Mouse (Mus musculus) Patski (cell line): ENCODE results near the gene Mtss1l. TPM values are rescaled to one million over a fixed set of nuclear protein-coding genes. Genes with fewer than 3 reads are reported as not detected.
"Not testable (repeated sequence)": the region's sequence is repeated elsewhere in the genome, so short reads cannot be mapped to it uniquely, and the experiment has no call there.

Experiments
- ATAC-seq: fragments of 100-300 bp; one replicate; pipeline ENCODE4 v1.8.0; 2021
- CTCF ChIA-PET: fragments of 350-600 bp; sonication (Branson Sonifier 250); formaldehyde crosslinking; loops from one replicate; lab custom pipeline; 2022; ENCODE audit warnings: inconsistent platforms; lab: Charles Lee
- POLR2A ChIA-PET: fragments of 350-600 bp; sonication (Branson Sonifier 250); formaldehyde crosslinking; loops from one replicate; lab custom pipeline; 2022; ENCODE audit warnings: antibody characterized with exemption, inconsistent platforms; lab: Charles Lee
- DNase-seq: peaks from one replicate; pipeline ENCODE4 v3.0.0-alpha.2; 2011; ENCODE audit warnings: low read depth, low spot score
- H3K27me3 ChIP-seq: fragments of 371-371 bp; one replicate; pipeline ENCODE4 v1.5.1; 2021
- CTCF ChIP-seq: fragments of 100-300 bp; IDR thresholded peaks from one replicate; pipeline ENCODE4 v1.5.1; 2021
- in situ Hi-C: fragments of 300-500 bp; cut with MboI; formaldehyde crosslinking; loops from 3 replicates; pipeline ENCODE4 v1.11.1; 2018; ENCODE audit warnings: low pct_unique_long_range_greater_than_20kb, mixed read lengths
- polyA plus RNA-seq: library from polyadenylated mRNA; unstranded; gene quantifications from one replicate; pipeline ENCODE4 v1.2.3, GENCODE M21; 2021

Gene Mtss1l
- polyA plus RNA-seq, 1 experiment from 2014 or later = 17.4 TPM

- in situ Hi-C loops = no loop called here
- POLR2A ChIA-PET = no interaction called here
- no peaks in the 10 kb centered on the region for H3K27me3 ChIP-seq
- no peak for ATAC-seq
- no peak for DNase-seq
- CTCF ChIA-PET = no interaction called here
- TF ChIP-seq CTCF = no peak
Measured at GRCm38 (mm10) chr8:110774047-110774446, 52.8 kb downstream of the Mtss1l start.

- ATAC-seq = no peak
Measured at GRCm38 (mm10) chr8:110774725-110775124, 53.4 kb downstream of the Mtss1l start.

GRCm38 (mm10) chr8:110775316-110775715, 54.0 kb downstream of the Mtss1l start:
- ChIA-PET POLR2A (interaction anchor here (0.6 kb wide), 1 partner anchor 87 kb away, joined by 4 read pairs; no protein-coding TSS in a partner anchor), CTCF (interaction anchor here (0.9 to 1.4 kb wide), 2 partner anchors 8 to 18 kb away, joined by 3 to 5 read pairs; no protein-coding TSS in a partner anchor)
- peak; percentile 65 for TF ChIP-seq CTCF
- ATAC-seq (no peak), DNase-seq (no peak)
- no peaks in the 10 kb centered on the region for H3K27me3 ChIP-seq
- in situ Hi-C loops = loop anchor here (25.0 kb wide), 1 partner anchor 962 kb away; the partner anchor contains the start of gene Bcar1

More at GRCm38 (mm10) chr8:110774725-110775124, 53.4 kb downstream of the Mtss1l start:
- ChIA-PET POLR2A (interaction anchor here (0.6 kb wide), 1 partner anchor 88 kb away, joined by 4 read pairs; no protein-coding TSS in a partner anchor), CTCF (interaction anchor here (0.9 kb wide), 1 partner anchor 19 kb away, joined by 3 read pairs; no protein-coding TSS in a partner anchor)
- no peak for DNase-seq
- H3K27me3 ChIP-seq = no peaks in the 10 kb centered on the region
- in situ Hi-C loops = loop anchor here (25.0 kb wide), 1 partner anchor 963 kb away; the partner anchor contains the start of gene Bcar1
- TF ChIP-seq CTCF = no peak

- ChIA-PET CTCF (interaction anchor here (1.1 to 1.5 kb wide), 3 partner anchors 9 to 26 kb away, joined by 3 to 5 read pairs (median 3); no protein-coding TSS in a partner anchor), POLR2A (interaction anchor here (0.6 kb wide), 1 partner anchor 1073 kb away, joined by 5 read pairs; no protein-coding TSS in a partner anchor)
- in situ Hi-C loops = loop anchor here (25.0 kb wide), 1 partner anchor 962 kb away; the partner anchor contains the start of gene Bcar1
- no peaks in the 10 kb centered on the region for H3K27me3 ChIP-seq
- no peak for TF ChIP-seq CTCF
- DNase-seq = no peak
- ATAC-seq = no peak
Measured at GRCm38 (mm10) chr8:110775721-110776120, 54.4 kb downstream of the Mtss1l start.

- no peak for ATAC-seq
- POLR2A ChIA-PET = interaction anchor here (0.6 kb wide), 1 partner anchor 1074 kb away, joined by 5 read pairs; no protein-coding TSS in a partner anchor
Measured at GRCm38 (mm10) chr8:110776335-110776734, 55.1 kb downstream of the Mtss1l start.

GRCm38 (mm10) chr8:110779924-110780718, 58.8 kb downstream of the Mtss1l start:
- DNase-seq = peak; percentile 38
- in situ Hi-C loops = loop anchor here (25.0 kb wide), 1 partner anchor 957 kb away; the partner anchor contains the start of gene Bcar1

More at GRCm38 (mm10) chr8:110776335-110776734, 55.1 kb downstream of the Mtss1l start:
- TF ChIP-seq CTCF = no peak
- CTCF ChIA-PET = interaction anchor here (1.1 to 1.5 kb wide), 4 partner anchors 9 to 27 kb away, joined by 3 to 5 read pairs (median 3); no protein-coding TSS in a partner anchor
- H3K27me3 ChIP-seq = no peaks in the 10 kb centered on the region
- DNase-seq = no peak
- in situ Hi-C loops = loop anchor here (25.0 kb wide), 1 partner anchor 961 kb away; the partner anchor contains the start of gene Bcar1

GRCm38 (mm10) chr8:110785366-110785765, 64.1 kb downstream of the Mtss1l start:
- ChIA-PET CTCF (interaction anchor here (1.1 kb wide), 1 partner anchor 60 kb away, joined by 3 read pairs; no protein-coding TSS in a partner anchor), POLR2A (interaction anchor here (1.3 kb wide), 1 partner anchor 8 kb away, joined by 3 read pairs; no protein-coding TSS in a partner anchor)
- ATAC-seq (no peak), DNase-seq (no peak)
- in situ Hi-C loops = loop anchor here (25.0 kb wide), 1 partner anchor 952 kb away; the partner anchor contains the start of gene Bcar1
- TF ChIP-seq CTCF = no peak
- H3K27me3 ChIP-seq = no peaks in the 10 kb centered on the region

More at GRCm38 (mm10) chr8:110779924-110780718, 58.8 kb downstream of the Mtss1l start:
- POLR2A ChIA-PET = interaction anchor here (1.0 to 1.4 kb wide), 3 partner anchors 9 to 25 kb away, joined by 3 to 7 read pairs (median 3); partner anchors contain the start of gene Il34
- no peak for TF ChIP-seq CTCF
- ATAC-seq = peak; percentile 74
- CTCF ChIA-PET = interaction anchor here (0.8 to 1.9 kb wide), 2 partner anchors 16 to 30 kb away, joined by 3 to 5 read pairs; no protein-coding TSS in a partner anchor
- H3K27me3 ChIP-seq = no peaks in the 10 kb centered on the region

- ATAC-seq, DNase-seq, H3K27me3 ChIP-seq: not testable (repeated sequence)
- CTCF ChIA-PET = interaction anchor here (1.6 kb wide), 1 partner anchor 9 kb away, joined by 10 read pairs; no protein-coding TSS in a partner anchor
- POLR2A ChIA-PET = interaction anchor here (0.8 kb wide), 1 partner anchor 20 kb away, joined by 3 read pairs; the partner anchor contains the start of gene Il34
- in situ Hi-C loops = loop anchor here (25.0 kb wide), 1 partner anchor 951 kb away; the partner anchor contains the start of gene Bcar1
Measured at GRCm38 (mm10) chr8:110786501-110786900, 65.2 kb downstream of the Mtss1l start.

GRCm38 (mm10) chr8:110786934-110787333, 65.7 kb downstream of the Mtss1l start:
- ChIA-PET POLR2A (no interaction called here), CTCF (interaction anchor here (0.8 to 1.6 kb wide), 2 partner anchors 9 to 15 kb away, joined by 3 to 10 read pairs; no protein-coding TSS in a partner anchor)
- no peak for ATAC-seq
- in situ Hi-C loops = loop anchor here (25.0 kb wide), 1 partner anchor 950 kb away; the partner anchor contains the start of gene Bcar1
- TF ChIP-seq CTCF = no peak
- no peaks in the 10 kb centered on the region for H3K27me3 ChIP-seq
- no peak for DNase-seq
